Mouse (Mus musculus) forebrain, embryonic 13.5 days (tissue): Measurements from ENCODE around the gene Ctdspl. TPM values are rescaled to one million over a fixed set of nuclear protein-coding genes. Genes with fewer than 3 reads are reported as not detected.

ENCODE experiments used
- ATAC-seq: fragments of 200-750 bp; cut with Nextera tagmentation; 2 replicates; pipeline ENCODE4 v1.8.0; 2017
- H3K27ac ChIP-seq: fragments of 300-500 bp; sonication (generic); 2 replicates; pipeline ENCODE4 v1.5.1; 2015; ENCODE audit warnings: inconsistent platforms, mild to moderate bottlenecking, moderate library complexity
- H3K27me3 ChIP-seq: fragments of 300-500 bp; sonication (generic); 2 replicates; pipeline ENCODE4 v1.6.1; 2015; ENCODE audit warnings: mild to moderate bottlenecking, inconsistent platforms
- H3K36me3 ChIP-seq: fragments of 300-500 bp; sonication (generic); 2 replicates; pipeline ENCODE4 v1.6.1; 2015; ENCODE audit warnings: mild to moderate bottlenecking, inconsistent platforms; ENCODE audit not compliant: poor library complexity, severe bottlenecking
- H3K4me1 ChIP-seq: fragments of 300-500 bp; sonication (generic); 2 replicates; pipeline ENCODE4 v1.6.1; 2015; ENCODE audit warnings: inconsistent platforms
- H3K4me2 ChIP-seq: fragments of 300-500 bp; sonication (generic); 2 replicates; pipeline ENCODE4 v1.6.1; 2015; ENCODE audit warnings: inconsistent platforms, mild to moderate bottlenecking, moderate library complexity
- H3K4me3 ChIP-seq: fragments of 300-500 bp; sonication (generic); 2 replicates; pipeline ENCODE4 v1.5.1; 2015; ENCODE audit warnings: mild to moderate bottlenecking, inconsistent platforms
- H3K9ac ChIP-seq: fragments of 300-500 bp; sonication (generic); 2 replicates; pipeline ENCODE4 v1.6.1; 2015; ENCODE audit warnings: mild to moderate bottlenecking, inconsistent platforms
- H3K9me3 ChIP-seq: fragments of 300-500 bp; sonication (generic); replicated peaks from 2 replicates; pipeline ENCODE4 v1.6.1; 2016; ENCODE audit warnings: inconsistent platforms
- WGBS: fragments of 180-500 bp; shearing (Covaris S2); methylation state at CpG from one replicate; pipeline ENCODE4 v1.1.7; 2015; 5-methylcytosine and 5-hydroxymethylcytosine counted together
- polyA plus RNA-seq: library from polyadenylated mRNA; unstranded; fragments of >200 nt; fragmentation: Nextera tagmentation; extraction: Ambion mirVana; gene quantifications from 2 replicates; pipeline ENCODE4 v1.2.1, GENCODE M21; 2015

Ctdspl gene
- polyA plus RNA-seq, 1 experiment from 2014 or later = 6.8 TPM

DNA sequence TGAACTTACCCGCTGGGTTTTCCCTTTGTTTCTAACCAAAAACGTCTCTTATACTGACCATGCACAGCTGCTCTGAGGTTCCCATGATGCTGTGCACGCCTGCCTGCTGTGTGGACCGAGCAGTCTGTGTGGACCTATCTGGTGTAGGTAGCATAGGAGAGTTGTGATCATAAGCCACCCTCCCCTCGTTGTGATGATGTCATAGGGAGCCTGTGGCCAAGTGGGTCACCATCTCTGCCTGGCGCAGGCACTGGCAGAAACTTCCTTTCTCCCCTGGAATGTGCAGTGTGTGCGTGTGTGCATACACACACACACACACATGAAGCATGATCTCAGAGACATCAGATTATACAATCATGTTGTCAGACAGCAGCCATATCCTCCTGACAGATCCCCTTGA lies 50.3 kb downstream of the Ctdspl start:
- Histone ChIP-seq H3K4me1 (peaks cover 67% of the 10 kb centered on the region), H3K9ac (no peak overlapping the region), H3K27me3 (no peaks in the 10 kb centered on the region), H3K27ac (no peak overlapping the region), H3K4me2 (no peak overlapping the region), H3K9me3 (no peaks in the 10 kb centered on the region), H3K36me3 (no peaks in the 10 kb centered on the region), H3K4me3 (no peak overlapping the region)
- no peak for ATAC-seq
- WGBS = 86% methylated on average over 7 of the region's 7 CpGs

- 96% methylated on average over 7 of the region's 7 CpGs for WGBS
- H3K4me2 ChIP-seq = no peak overlapping the region
- ATAC-seq = no peak
Measured at GRCm38 (mm10) chr9:118977425-118977824, 51.2 kb downstream of the Ctdspl start.

GRCm38 (mm10) chr9:118980411-118980823 lies 54.2 kb downstream of the Ctdspl start:
- Histone ChIP-seq H3K4me2 (peak overlapping the region; percentile 19; the same call in 1 of the 2 replicates), H3K36me3 (no peaks in the 10 kb centered on the region)
- 7% methylated on average over 4 of the region's 4 CpGs for WGBS

More at GRCm38 (mm10) chr9:118977425-118977824, 51.2 kb downstream of the Ctdspl start:
- H3K9me3 ChIP-seq = no peaks in the 10 kb centered on the region
- no peak overlapping the region for H3K4me3 ChIP-seq
- H3K9ac ChIP-seq = no peak overlapping the region
- no peak overlapping the region for H3K27ac ChIP-seq
- no peaks in the 10 kb centered on the region for H3K27me3 ChIP-seq
- no peaks in the 10 kb centered on the region for H3K36me3 ChIP-seq
- H3K4me1 ChIP-seq = peaks cover 73% of the 10 kb centered on the region

GRCm38 (mm10) chr9:118984650-118985432 lies 58.6 kb downstream of the Ctdspl start:
- Histone ChIP-seq H3K27ac (no peak overlapping the region), H3K9ac (no peak overlapping the region), H3K4me1 (peaks cover 59% of the 10 kb centered on the region), H3K4me2 (no peak overlapping the region), H3K36me3 (no peaks in the 10 kb centered on the region), H3K9me3 (no peaks in the 10 kb centered on the region), H3K27me3 (no peaks in the 10 kb centered on the region), H3K4me3 (no peak overlapping the region)
- ATAC-seq = no peak
- WGBS = 72% methylated on average over 15 of the region's 15 CpGs

More at GRCm38 (mm10) chr9:118980411-118980823, 54.2 kb downstream of the Ctdspl start:
- Histone ChIP-seq H3K4me3 (no peak overlapping the region), H3K27me3 (no peaks in the 10 kb centered on the region), H3K9ac (0 out of 2 replicates have a peak overlapping the region, but pooled peaks have one; percentile 10), H3K9me3 (no peaks in the 10 kb centered on the region), H3K27ac (peak overlapping the region; percentile 89), H3K4me1 (peaks cover 62% of the 10 kb centered on the region)
- ATAC-seq = peak; percentile 83

GRCm38 (mm10) chr9:118986286-118986685 lies 60.0 kb downstream of the Ctdspl start:
- Histone ChIP-seq H3K9ac (no peak overlapping the region), H3K9me3 (no peaks in the 10 kb centered on the region), H3K4me1 (peaks cover 57% of the 10 kb centered on the region), H3K4me3 (no peak overlapping the region), H3K27me3 (no peaks in the 10 kb centered on the region), H3K27ac (no peak overlapping the region), H3K4me2 (no peak overlapping the region), H3K36me3 (no peaks in the 10 kb centered on the region)
- 86% methylated on average over 11 of the region's 11 CpGs for WGBS
- no peak for ATAC-seq

DNA sequence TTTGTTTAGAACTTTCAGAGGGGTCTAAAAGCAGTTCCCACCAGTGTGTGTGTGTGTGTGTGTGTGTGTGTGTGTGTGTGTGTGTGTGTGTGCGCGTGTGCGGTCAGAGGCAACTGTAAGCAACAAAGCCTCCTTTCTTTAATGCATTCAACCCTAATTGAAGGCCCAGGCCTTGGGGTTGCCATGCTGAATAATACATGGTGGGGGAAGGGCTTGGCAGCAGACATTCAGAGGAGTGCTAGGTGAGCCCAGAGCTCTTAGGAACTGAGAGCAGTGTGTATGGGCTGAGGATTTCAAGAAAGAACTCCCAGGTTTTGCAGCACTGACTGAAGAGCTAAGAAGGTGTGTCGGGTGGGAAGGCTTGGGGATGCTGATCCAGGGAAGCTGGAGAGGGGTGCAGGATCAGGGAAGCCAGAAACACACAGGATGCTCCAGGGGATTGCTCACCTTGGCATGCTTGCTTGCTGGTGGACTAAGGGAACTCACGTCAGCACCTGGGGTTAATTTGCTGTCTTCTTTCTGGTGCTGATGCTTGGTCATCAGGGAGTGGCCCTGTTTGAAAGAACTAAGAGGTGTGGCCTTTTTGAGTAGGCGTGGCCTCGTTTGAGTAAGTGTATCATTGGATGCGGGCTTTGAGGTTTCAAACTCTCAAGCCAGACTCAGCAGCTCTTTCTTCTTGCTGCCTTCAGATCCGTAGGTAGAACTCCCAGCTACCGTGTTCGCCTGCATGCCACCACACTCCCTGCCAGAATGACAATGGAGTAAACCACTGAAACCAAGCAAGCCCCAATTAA lies 62.7 kb downstream of the Ctdspl start:
- peak overlapping the region; percentile 30; the same call in 1 of the 2 replicates for H3K4me2 ChIP-seq
- H3K9me3 ChIP-seq = no peaks in the 10 kb centered on the region
- peak; percentile 85 for ATAC-seq
- no peak overlapping the region for H3K4me3 ChIP-seq
- H3K36me3 ChIP-seq = no peaks in the 10 kb centered on the region
- 43% methylated on average over 11 of the region's 11 CpGs for WGBS
- H3K9ac ChIP-seq = 0 out of 2 replicates have a peak overlapping the region, but pooled peaks have one; percentile 19
- no peaks in the 10 kb centered on the region for H3K27me3 ChIP-seq
- H3K4me1 ChIP-seq = peaks cover 50% of the 10 kb centered on the region
- peak overlapping the region; percentile 8; the same call in 1 of the 2 replicates for H3K27ac ChIP-seq

DNA sequence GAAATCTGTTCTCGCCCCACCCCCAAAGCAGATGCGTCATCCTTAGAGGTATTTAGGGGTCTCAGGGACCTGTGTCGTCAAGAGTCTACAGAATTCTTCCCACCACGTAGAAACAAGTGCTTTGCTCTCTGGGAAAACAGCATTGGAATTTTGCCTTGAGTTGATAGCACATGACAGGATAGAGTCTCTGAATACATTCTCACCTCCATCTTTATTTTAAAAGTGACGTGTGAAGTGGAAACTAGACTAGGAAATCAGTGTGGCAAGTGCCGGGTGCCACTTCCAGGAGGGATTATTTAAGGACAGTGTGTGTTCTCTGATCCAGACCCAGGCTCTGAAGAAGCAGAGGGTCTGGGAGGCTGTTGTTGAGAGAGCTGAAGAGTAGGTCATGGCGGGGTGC lies 64.2 kb downstream of the Ctdspl start:
- Histone ChIP-seq H3K4me1 (peaks cover 46% of the 10 kb centered on the region), H3K4me3 (no peak overlapping the region), H3K9me3 (no peaks in the 10 kb centered on the region), H3K27ac (no peak overlapping the region), H3K9ac (no peak overlapping the region), H3K27me3 (no peaks in the 10 kb centered on the region), H3K4me2 (no peak overlapping the region), H3K36me3 (no peaks in the 10 kb centered on the region)
- ATAC-seq = no peak
- WGBS = 85% methylated on average over 7 of the region's 7 CpGs

DNA sequence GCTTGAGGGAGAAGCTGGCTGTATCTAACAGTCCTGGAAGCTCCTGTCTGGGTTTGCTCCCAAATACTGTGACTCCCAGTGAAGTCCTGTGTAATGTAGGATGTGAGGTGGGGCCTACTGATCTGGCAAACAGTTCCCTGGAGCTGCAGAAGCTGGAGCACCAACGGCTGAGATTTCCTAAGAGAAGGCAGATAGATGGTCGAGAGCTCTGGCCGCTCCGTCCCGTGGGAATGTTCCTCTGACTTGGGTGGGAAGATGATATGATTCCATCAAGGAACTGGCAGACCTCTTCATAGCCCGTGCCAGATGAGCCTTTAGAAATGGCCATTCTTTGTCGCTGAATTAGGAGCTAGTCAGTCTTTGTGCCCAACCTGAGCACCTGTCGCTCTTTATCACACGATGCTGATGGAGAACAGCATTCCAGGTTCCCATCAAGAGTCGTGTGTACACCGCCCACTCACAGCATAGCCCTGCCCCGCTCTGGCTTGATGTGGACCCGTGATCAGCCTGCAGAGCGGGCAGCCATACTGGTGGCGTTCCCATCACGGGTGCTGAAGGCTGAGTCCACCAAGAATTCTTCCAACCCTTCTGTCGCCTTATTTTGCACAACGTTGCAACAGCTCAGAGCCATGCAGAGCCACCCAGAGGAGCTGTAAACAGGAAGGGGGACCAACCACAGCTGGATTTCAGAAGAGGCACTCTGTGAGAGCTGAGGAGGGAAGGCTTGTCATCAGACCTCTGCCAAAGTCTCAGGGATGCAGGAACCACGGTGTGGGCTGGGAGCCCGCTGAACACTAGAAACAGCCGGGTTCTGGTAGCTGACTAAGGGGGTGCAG lies 65.7 kb downstream of the Ctdspl start:
- no peaks in the 10 kb centered on the region for H3K27me3 ChIP-seq
- 91% methylated on average over 21 of the region's 21 CpGs for WGBS
- no peaks in the 10 kb centered on the region for H3K9me3 ChIP-seq
- H3K4me2 ChIP-seq = no peak overlapping the region
- H3K36me3 ChIP-seq = no peaks in the 10 kb centered on the region
- H3K4me3 ChIP-seq = no peak overlapping the region
- no peak overlapping the region for H3K27ac ChIP-seq
- H3K9ac ChIP-seq = no peak overlapping the region
- H3K4me1 ChIP-seq = peaks cover 46% of the 10 kb centered on the region
- no peak for ATAC-seq

DNA sequence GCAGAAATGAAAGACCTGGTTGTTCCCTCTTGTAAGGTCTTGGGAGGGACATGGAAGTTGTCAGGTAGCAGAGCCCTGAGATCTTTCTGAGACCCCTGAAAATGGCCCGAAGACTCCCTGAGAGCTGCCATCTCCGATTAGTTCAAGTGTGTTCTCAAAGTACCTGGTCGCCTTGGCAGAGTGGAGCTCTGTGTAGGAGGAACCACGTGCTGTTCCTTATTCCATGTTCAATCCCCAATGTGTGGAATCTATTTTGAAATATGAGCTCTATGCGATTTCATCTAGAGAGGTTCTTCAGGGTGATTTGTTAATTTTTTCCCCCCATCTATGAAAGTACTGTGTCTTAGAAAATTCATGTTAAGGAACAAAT lies 66.3 kb downstream of the Ctdspl start:
- H3K9me3 ChIP-seq = no peaks in the 10 kb centered on the region
- H3K27ac ChIP-seq = no peak overlapping the region
- H3K4me2 ChIP-seq = no peak overlapping the region
- H3K27me3 ChIP-seq = no peaks in the 10 kb centered on the region
- no peak for ATAC-seq
- H3K9ac ChIP-seq = no peak overlapping the region
- no peak overlapping the region for H3K4me3 ChIP-seq
- peaks cover 43% of the 10 kb centered on the region for H3K4me1 ChIP-seq
- no peaks in the 10 kb centered on the region for H3K36me3 ChIP-seq
- 91% methylated on average over 5 of the region's 5 CpGs for WGBS

GRCm38 (mm10) chr9:118994524-118995227 lies 68.4 kb downstream of the Ctdspl start:
- WGBS = 85% methylated on average over 12 of the region's 12 CpGs

GRCm38 (mm10) chr9:118995539-118995938 lies 69.3 kb downstream of the Ctdspl start:
- Histone ChIP-seq H3K4me2 (no peak overlapping the region), H3K27ac (no peak overlapping the region), H3K4me1 (peaks cover 15% of the 10 kb centered on the region), H3K27me3 (no peaks in the 10 kb centered on the region), H3K4me3 (no peak overlapping the region), H3K36me3 (no peaks in the 10 kb centered on the region), H3K9me3 (no peaks in the 10 kb centered on the region), H3K9ac (no peak overlapping the region)
- WGBS = 86% methylated on average over 6 of the region's 6 CpGs
- ATAC-seq = no peak

More at GRCm38 (mm10) chr9:118994524-118995227, 68.4 kb downstream of the Ctdspl start:
- H3K27ac ChIP-seq = no peak overlapping the region
- H3K27me3 ChIP-seq = no peaks in the 10 kb centered on the region
- ATAC-seq = no peak
- no peak overlapping the region for H3K9ac ChIP-seq
- H3K4me1 ChIP-seq = peaks cover 22% of the 10 kb centered on the region
- no peak overlapping the region for H3K4me2 ChIP-seq
- H3K9me3 ChIP-seq = no peaks in the 10 kb centered on the region
- no peaks in the 10 kb centered on the region for H3K36me3 ChIP-seq
- H3K4me3 ChIP-seq = no peak overlapping the region
